Mouse (Mus musculus) embryo, embryonic 10.5 days (tissue): Measurements from ENCODE around the gene Pla2g16.
A peak's percentile ranks its signal among the peaks of the same experiment; 100 is the strongest.

Source experiments
- DNase-seq: peaks from one replicate; pipeline ENCODE4 v3.0.0-alpha.2; 2015; ENCODE audit warnings: low spot score

The Pla2g16 gene

DNA sequence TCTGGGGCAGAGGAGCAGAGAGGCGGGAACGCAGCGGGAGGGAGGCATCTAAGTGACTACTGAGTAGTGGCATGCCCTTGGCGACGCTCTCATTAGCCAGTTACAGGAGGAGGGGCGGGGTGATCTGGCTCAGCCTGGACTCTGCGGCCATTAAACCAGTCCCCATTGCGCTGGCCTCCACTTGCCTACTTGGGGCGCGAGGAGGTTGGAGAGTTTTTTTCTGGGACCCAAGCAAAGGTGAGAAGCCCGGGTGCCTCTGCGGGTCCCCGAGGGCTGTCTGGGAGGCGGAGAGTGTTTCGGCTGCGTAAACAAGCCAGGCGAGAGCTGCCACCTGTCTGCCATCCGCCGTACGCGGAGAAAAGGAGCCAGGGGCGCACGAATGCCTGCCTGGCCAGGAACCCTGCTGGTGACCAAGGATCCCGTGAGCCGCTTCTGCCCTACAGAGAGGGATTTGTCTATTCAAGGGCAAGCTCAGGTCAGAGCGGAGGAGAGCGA lies at the start of gene Pla2g16:
Gene Pla2g16 (plus strand): TSS at position 132 of the 495 bp plus-strand sequence.
- DNase-seq = peak; percentile 85

DNA sequence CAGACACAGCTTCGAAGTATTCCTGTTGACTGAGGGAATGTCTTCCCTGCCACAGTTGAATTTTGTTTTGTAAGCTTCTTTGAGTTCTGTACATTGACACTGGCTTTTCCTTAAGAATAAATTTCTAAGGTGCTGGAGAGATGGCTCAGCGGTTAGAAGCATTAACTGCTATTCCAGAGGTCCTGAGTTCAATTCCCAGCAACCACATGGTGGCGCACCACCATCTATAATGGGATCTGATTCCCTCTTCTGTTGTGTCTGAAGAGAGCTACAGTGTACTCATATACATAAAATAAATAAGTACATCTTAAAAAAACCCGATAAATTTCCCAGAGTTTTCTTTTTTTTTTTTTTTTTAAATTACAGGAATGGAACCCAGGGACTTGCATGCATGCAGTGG lies 49.2 kb upstream of the Pla2g16 start:
- DNase-seq = no peak

DNA sequence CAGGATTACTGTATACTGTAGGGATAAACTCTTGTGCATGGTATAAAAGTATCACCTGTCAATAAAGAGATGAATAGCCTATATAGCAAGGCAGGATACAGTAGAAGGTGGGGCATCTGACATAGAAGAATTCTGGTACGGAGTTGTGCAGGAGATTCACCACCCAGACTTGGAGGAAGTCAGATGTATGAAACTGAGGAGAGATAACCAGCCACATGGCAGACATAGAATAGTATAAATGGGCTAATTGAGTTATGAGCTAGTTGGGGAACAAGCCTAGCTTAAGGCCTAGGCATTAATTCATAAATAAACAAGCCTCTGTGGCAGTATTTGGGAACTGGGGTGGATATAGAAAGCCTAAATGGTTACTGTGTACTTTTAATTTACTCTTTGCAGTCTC lies 40.8 kb upstream of the Pla2g16 start:
- DNase-seq = no peak

DNA sequence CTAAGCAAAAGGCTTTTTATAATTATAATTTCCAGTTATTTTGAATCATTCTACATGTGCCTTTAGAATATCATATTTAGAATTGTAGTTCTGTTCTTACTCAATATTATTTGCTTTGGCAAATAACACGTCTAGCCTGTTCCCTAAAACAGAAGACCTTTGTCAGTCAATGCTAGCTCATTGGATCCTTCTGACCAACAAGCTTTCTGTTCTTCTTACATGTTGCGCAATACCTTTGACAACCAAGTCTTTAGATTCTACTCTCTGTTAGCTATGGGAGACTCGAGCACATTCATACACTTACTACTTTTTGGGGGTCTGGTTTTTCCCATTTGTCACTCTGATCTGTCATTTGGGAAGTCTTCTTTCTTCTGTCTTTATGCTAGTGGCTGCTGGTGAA lies 35.6 kb upstream of the Pla2g16 start:
- no peak for DNase-seq

DNA sequence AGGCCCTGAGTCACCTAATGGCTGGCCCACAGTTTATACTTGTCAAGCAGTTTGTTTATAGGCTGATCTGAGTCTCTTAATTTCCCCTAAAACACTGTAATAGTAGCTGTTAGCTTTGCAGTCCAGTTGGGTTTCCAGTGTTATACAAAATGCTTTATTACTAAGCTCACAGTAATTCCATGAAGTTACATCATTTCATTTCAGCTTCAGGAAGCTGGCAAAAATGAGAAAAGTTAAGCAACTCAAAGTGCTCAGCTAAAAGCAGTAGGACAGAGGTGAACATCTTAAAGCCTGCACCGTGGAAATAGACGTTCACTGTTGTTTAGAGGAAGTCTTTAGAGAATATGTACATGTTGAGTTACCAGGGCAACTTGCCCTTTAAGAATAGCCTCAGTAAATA lies 34.4 kb upstream of the Pla2g16 start:
- no peak for DNase-seq

DNA sequence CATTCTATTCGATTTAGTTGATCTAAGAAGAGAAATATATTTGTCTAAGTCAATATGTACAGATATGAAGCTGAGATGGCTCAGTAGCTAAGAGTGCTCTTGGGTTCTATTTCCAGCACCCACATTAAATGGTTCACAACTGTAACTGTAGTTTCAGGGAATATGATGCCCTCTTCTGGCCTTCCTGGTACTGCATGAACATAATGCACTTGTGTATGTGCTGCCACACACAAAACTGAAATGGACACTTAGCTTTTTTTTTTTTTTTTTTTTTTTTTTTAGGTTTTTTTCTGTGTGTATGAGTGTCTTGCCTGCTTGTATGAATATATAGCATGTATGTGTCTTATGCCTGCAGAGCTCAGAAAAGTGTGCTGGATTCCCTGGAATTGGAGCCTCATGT lies 34.0 kb upstream of the Pla2g16 start:
- peak; percentile 10 for DNase-seq

DNA sequence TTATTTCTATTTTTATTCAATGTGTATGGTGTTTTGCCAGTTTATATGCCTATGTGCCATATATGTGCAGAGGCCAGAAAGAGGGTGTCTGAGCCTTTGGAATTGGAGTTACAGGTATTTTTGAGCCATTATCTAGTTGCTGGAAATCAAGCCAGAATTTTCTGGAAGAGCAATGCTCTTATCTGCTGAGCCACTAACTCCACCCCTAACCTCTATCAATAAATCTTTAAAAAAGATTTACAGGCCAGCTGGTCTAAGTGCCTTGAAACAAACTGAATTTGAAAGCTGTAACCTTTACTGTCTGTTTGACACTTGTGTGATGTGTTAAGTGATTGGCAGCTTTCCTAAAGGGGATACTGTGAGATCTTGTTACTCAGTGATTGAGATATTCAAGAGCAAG lies 33.5 kb upstream of the Pla2g16 start:
- no peak for DNase-seq

DNA sequence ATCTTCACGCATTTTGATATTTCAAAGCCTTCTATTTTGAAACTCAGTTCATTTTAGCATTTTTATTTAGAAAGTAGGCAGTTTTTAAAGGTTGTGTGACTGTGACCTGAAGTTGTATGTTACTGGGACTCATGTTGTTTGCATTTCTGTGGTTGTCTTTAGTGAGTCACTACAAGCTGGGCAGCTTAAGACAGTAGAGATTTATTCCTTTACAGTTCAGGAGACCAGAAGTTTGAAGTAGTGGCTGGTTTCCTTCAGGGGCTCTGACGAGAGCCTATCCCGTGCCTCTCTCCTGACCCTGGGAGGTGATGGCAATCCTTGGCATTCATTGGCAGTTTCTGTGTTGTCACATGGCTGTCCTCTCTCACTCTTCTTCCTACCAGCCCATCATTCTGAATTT lies 32.4 kb upstream of the Pla2g16 start:
- DNase-seq = no peak

DNA sequence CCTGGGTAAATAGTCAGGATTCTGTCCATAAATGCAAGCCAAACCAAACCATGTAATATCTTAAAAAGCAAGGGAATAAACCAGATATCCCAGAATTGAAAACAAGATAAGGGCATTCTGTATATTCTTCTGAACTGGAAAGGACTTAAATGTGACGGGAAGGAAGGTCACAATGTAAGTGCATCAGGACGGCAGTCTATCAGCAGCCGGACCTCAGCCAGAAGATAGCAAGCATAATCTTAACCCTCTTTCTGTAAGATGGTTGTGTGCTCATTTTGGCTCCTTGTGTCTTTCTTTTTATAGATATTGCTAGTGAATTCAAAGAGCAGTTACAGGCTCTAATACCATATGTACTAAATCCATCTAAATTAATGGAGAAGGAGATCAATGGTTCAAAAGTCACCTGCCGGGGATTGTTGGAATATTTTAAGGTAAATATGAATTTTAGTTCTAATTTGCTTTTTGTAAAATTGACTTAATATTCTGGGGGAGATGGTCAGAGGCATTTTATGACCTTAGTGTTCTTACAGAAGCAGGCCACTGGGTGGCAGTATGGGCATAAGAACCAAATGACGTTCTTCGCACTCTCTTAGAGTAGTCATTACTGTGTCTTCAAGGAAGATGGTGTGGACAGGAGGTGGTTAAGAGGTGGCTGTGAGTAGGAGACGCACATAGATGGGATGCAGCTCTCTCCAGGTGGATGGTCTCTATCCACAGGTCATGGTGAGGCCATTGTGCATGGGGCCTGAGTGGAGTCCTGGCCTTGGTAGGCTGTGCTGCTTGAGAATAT lies 28.4 kb upstream of the Pla2g16 start:
- DNase-seq = peak; percentile 80

DNA sequence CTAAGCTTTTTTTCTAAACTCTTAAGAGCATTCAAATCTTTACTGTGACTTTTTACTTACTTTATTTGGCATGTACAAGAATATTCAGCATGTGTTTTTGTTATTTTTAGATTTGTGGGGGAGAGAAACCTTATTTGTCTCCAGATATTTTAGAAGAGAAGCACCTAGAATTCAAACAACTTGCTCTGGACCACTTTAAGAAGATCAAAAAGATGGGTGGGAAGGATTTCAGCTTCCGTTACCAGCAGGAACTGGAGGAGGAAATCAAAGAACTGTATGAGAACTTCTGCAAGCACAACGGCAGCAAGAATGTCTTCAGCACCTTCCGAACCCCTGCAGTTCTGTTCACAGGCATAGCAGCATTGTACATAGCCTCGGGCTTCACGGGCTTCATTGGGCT lies 25.4 kb upstream of the Pla2g16 start:
- DNase-seq = no peak

DNA sequence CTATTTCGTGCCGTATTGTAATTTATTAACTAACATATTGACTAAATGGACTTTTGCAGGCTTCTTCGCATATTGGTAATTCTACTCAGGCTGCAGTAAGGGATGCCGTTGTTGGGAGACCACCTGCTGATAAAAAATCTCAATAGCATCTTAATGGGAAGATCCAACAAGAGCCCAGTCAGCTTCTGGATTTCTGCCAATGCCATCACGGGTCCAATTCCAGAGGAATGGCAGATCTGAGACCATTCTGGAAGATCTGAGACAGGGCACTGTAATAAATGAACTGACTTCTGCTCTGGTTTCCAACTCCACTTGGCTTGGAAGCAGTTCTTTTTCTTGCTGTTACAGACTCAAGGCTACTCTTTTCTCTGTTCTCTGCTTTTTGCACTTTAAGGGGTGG lies 23.4 kb upstream of the Pla2g16 start:
- DNase-seq = no peak

DNA sequence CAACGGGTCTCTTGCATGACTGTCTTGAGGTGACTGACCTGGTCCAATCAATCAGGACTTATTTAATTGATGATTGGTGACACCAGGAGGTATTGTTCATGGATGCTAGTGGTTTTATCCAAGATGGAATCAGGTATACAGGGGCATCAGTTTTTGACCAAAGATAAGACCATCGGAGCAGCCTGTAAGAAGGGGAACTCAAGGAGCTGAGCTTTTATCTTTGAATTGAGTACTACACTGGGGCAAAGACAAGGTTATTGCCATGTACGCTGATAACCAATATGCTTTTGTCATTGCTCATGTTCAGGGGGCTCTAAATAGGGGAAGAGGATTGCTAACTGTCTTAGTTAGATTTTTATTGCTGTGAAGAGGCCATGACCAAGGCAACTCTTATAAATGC lies 8.3 kb upstream of the Pla2g16 start:
- no peak for DNase-seq

DNA sequence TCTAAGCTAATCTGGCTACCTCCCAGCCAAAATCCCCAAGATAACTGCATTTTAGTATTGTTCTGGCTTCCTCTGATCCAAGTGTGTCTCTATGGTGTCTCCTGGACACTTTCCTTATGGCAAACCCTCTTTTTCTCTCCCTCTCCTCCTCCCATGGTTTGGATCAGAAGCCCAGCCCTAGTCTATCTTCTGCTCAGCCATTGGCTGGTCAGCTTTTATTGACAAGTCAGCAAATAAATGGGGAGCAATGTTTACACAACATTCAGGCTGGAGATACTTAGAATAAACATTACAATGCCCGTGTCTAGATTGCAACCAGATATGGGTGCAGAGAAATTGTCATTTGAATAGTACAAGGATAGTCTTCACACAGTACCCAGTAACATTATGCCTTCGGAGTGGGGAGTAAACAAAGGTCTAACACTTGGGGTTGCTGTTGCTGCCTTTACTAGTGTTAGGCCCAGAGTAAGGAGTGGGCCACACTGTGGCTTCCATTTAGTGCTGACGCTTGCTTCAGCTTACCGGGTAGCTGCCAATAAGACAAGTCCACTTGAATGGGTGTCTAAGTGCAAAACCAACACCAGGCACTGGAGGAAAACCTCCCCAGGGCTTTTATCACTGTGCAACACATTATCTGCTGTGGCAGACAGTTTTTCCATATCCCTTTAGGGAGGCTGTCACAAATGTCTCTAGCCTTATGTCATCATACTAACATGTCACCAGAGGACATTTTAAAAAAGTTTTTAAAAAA lies 5.5 kb upstream of the Pla2g16 start:
- no peak for DNase-seq

DNA sequence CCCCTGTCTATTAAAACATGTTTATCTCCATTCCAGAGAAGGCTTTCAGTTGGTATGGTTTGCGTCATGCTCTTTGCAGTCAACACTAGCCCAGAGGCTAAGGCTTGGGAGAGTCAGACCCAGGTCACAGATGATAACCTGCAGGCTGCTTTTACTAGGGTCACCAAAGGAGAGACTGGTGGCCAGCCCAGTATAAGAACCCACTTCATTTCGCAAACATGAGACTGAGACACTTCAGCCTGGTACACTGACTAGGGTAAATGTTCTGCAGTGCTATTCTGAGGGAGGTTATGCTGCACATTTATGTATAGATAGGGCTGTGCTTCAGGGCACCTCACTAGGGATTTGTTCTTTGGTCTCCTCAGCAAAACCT lies 5.0 kb upstream of the Pla2g16 start:
- DNase-seq = no peak

DNA sequence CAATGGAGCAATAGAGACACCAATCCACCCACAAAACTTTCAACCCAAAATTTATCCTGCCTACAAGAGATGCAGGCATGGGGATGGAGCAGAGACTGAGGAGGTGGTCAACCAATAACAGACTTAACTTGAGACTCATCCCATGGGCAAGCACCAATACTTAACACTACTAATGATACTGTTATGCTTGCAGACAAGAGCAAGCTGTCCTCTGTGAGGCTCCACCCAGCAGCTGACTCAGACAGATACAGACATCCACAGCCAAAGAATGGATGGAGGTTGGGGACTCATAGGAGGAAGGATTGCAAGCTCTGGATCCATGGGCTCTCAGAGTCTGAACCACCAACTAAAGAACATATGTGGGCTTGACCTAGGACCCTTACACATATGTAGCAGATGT lies 3.8 kb upstream of the Pla2g16 start:
- DNase-seq = no peak

DNA sequence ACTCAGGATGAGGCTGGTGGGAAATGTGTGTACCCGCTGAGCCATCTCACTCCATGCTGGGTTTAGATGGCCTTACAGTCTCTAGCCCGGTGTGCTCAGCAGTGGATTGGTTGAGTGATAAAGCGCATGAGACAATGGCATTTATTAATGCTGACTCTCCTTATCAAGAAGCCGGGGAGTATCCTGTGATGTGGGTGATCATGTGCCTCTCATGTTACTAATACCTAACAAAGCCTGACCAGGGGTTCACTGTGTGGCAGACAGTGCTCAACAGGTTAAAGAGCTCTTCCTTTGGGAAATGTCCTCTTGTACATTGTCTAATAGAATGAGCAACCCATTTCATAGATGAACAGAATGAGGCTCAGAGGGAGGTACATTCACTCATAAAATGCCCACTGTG lies 2.4 kb upstream of the Pla2g16 start:
- DNase-seq = no peak

DNA sequence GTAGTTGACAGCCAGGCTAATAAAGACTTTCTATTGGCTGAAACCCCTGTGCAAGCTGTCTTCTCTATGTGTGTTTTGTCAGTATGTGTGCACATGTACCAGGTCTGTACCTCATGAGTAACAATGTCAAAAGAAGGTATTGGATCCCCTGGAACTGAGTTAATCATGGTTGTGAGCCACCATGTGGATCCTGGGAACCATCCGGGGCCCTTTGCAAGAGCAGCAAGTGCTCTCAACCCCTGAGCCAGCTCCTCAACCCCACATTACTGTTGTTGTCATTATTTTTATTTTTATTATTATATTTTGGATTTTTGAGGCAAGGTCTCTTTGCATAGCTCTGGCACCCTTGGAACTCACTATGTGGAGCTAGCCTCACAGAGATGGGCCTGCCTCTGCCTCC lies 618 bp upstream of the Pla2g16 start:
- no peak for DNase-seq

DNA sequence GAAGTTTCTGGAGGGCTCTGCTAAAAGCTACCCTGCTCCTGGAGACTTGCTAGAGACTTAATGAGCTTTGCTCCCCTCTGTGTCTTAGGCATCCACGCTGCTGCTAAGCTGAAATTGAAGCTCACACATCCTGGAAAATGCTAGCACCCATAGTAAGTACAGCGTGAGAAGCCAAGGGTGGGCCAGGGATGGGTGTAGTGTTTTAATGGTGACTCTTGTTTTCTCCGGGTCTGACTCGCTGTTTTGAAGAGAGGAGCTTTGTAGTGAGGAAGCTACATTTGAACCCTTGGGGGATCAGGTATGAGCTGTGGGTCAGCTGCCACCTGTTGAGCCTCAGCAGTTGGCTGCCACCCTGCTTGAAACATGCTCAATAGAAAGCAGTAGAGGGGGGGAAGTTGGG lies 585 bp downstream of the Pla2g16 start:
- DNase-seq = peak; percentile 39

DNA sequence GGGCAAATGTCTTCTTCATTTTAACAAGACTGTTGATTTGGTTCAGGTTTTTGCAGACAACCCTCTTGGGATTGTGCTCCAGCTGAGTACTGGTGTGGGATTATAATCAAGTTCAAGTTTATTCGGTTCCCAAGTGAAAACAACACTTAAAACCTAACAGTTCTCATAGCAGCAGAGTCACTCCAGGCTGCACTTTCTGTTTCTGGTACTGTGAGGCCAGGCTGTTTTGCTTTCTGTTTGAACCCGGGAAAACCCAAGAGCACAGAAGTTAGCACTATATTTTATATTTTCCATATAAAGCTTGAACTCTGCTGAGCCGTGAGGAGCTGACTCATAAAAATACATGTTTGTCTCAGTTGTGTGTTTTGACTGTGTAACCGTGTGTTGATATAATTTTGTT lies 1.4 kb downstream of the Pla2g16 start:
- no peak for DNase-seq

DNA sequence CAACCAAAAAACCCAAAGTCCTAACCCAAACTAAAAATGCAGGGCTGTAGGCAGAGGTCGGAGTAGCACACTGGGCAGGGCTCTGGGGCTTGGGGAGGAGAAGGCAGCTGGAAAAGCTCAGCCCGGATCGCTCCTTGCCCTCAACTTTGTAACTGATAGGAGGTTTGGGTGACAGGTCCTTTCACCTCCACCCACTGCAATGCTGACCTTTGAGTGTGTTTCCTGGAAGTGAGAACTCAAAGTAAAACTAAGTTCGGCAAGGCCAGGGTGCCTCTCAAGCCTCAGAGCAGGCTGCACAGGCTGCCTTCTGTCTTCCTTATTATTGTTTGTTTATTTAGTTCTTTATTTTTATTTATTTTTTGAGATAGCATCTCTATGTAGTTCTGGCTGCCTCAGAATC lies 2.7 kb downstream of the Pla2g16 start:
- DNase-seq = no peak

DNA sequence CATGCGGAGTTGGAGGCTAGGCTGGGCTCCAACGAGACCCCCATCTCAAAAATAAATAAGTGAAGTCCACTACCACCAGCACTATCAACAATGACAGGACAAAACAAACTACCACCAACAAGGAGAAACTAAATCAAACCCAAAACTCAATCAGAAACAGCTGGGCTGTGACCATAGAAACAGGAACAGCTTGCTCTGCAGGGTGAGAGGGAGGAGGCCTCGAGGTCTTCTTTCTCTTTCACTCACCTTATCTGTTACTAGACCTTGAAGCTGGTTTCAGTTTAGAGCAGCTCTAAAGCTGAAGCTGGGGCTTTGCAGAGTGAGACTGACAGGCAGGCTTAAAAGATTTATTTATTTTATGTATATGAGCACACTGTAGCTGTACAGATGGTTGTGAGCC lies 4.2 kb downstream of the Pla2g16 start:
- no peak for DNase-seq

DNA sequence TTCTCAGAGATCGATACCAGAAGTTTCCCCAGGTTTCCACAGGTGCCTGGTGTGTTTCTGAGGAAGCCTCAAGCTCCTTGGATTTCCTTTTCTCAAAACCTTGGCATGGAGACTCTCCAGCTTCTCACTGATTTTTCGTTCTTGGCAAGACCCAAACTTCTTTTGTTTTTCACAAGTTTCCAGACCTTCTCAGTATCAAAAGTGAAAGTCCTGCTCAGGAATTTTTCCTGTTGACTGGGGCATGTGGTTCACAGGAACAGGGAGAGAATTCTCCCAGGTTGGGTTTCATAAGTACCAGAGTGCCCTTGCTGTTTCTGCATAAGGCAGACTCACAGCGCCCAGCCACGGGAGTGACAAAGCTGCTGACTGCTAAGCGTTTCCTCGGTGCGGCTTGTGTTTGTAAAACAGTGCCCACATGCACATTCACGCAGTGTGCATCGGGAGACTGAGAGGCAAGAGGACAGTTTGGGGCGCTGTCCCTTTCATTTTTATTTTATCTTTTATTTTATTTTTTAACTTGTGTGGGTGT lies 5.4 kb downstream of the Pla2g16 start:
- DNase-seq = no peak

DNA sequence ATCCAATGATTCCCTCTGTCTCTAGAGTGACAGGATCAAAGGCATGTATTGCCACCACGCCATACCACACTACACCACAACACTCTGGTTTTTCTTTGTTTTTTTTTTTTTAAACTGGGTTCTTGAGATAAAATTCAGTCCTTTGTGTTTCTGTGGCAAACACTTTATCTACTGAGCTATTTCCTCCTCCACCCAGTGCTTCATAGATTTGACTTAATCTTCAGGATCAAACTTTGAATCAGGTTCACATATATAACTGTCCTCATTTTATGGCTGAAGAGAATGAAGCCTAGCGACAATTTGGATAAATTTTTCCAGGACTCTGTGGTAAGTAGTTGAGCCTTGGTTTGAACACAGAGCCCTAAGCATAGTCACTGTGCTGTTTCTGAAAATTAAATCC lies 6.4 kb downstream of the Pla2g16 start:
- no peak for DNase-seq
